Mouse (Mus musculus) layer of hippocampus, adult 9-11 months (tissue): Measurements from ENCODE around the gene Nudcd2.
"Not testable (repeated sequence)": the region's sequence is repeated elsewhere in the genome, so short reads cannot be mapped to it uniquely, and the experiment has no call there.

Experiments used
- DNase-seq: peaks from one replicate; pipeline ENCODE4 v3.0.0; 2022

Nudcd2 gene

DNA sequence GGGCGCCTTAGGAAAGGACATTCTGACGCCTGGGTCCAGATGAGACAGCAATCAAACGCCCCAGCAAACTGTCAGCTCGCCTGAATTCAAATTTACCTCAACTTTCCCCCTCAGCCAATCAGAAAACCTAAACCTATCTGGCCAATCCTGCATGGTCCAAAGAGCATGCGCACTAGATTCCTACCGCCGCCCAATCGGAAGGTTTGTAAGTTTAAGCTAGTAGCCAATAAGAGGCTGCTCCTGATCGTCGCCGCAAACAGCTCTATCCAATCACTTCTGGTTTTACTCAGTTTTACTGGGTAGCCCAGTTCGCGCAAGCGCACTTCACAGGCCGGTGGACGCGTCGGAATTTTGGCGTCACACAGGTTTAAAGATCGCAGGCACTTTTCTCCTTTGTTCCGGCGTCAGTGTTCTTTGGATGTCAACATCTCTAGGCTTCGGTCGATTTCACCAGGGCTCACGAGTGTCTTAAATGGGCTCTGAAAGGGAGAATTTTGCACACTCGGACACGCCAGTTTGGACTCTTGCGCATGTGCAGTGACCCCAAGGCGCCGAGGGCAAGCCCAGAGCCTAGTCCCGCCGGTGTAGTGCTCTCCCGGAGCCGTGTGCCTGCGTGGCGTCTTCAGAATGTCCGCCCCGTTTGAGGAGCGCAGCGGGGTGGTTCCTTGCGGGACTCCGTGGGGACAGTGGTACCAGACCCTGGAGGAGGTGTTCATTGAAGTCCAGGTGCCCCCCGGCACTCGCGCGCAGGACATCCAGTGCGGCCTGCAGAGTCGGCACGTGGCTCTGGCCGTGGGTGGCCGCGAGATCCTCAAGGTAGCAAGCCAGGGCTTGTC, at the start of gene Nudcd2, which contains the start of gene Hmmr:
Nudcd2 (plus strand) TSS at position 329 of the 836 bp plus-strand sequence.
Hmmr (minus strand) TSS at position 84 of the 836 bp plus-strand sequence.
- DNase-seq = peak; percentile 97

- DNase-seq = no peak
These were observed 42.9 kb upstream of the Nudcd2 start for GRCm38 (mm10) chr11:40690444-40691127.

GRCm38 (mm10) chr11:40692101-40692509, 41.4 kb upstream of the Nudcd2 start:
- no peak for DNase-seq

DNA sequence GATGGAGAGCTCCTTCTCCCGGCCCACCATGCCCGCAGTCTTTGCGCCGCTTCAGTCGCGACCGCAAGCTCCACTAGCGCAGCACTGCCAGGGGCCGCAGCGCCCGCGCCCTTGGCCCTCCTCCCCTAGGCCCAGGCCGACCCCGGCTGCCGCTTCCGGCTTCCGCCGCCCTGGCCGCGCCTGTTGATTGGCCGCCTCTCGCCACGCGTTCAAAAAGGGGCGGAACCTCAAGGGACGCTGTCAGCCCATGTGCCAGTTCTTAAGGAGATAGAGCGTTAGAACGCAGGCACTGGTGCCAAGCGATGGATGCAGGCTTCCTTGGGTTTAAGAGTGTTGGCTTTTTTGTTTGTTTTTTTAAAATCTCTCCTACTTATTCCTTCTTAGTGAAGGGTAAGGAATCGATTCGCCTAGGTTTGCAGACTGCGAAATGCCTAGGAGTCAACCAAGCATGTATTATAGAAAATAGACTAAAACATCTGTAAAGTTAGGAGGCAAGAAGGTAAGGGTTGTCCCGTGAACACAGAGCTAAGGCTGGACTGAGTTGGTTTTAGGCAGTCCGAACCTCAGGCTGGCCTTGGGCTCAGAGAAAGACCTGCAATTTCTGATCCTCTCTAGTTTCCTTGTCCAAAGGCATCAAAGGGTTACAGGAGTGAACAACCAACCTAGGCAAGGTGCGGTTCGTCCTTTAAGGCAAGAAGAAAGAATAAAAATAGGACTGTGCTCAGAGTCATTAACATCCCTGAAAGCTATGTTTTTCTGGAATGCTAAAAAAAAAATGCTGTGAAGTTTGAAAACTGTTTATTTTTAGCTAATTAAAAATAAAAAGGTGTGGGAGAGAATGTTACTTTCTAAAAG, 40.7 kb upstream of the Nudcd2 start:
- DNase-seq = peak; percentile 93

DNA sequence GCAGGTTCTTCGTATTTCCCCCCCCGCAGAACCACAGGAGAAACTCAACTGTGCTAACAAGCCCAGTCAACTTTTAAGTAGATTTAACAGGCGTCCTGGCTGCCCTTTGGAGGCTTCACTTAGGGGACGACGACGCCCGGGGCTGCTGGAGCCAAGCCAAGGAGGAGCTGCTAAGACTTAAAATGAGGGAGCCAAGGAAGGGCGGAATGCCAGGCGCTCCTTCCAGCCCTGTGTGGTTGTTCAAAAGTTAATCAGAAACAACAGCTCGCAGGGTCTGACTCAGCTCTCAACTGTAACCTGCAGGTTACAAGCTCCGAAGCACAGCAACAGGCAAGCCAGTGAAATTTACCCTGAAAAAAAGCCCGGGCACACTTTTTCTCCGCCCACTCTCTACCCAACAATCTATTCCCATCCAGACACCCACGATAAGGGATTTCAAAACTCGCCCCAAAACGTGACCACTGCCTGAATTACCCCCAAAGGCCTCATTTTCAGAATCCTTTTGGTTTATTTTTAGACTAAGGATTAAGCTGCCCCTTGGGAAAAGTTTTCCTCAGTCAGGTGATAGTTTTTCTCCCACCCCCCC, 40.0 kb upstream of the Nudcd2 start:
- peak; percentile 45 for DNase-seq

DNA sequence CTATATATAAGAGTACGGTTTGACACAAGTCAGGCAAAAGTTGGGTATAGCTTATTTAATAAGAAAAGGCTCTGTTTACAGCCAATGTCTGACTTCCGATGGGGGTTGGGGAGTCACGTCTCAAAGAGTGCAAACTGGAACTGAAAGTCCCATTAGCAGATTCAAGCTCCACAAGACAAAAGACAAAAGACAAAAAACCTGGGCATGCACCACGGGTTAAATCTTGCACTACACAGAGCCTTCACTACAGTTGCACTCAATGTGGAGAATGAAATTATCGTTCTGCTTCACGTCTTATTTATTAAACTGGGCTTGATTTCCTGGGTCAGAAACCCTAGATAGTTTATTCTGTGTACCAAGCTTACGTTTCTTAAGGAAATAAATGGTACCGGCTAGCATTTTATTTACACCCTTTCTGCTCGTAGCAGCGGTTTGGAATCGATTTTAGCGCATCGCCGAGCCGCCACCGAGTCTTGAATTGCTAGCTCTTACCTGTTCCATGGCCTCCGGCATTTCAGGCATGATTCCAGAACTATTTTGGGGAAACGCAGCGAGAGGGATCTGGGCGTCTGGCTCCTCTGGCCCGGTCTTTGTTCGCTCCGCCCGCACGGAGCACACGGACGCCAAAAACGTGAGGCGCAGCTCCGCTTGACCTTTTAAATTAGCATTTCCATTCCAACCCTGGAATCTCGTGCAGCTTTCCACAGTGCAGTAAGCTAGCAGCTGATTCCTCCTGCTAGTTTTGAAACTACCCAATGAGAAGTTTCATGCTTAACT, 39.0 kb upstream of the Nudcd2 start:
- DNase-seq = peak; percentile 54

GRCm38 (mm10) chr11:40695103-40695502, 38.4 kb upstream of the Nudcd2 start, which contains the start of gene Mat2b:
Gene Mat2b, minus strand, starts transcription at chr11:40695203.
- no peak for DNase-seq

DNA sequence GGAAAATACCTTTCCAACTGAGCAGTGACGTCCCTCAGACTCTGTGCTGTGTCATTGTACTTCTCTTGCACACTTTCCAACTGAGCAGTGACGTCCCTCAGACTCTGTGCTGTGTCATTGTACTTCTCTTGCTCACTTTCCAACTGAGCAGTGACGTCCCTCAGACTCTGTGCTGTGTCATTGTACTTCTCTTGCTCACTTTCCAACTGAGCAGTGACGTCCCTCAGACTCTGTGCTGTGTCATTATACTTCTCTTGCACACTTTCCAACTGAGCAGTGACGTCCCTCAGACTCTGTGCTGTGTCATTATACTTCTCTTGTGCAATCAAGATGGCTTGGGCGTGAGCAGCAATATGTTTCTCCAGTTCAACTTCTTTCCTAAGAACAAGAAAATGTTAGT, 23.6 kb upstream of the Nudcd2 start:
- not testable (repeated sequence) for DNase-seq

DNA sequence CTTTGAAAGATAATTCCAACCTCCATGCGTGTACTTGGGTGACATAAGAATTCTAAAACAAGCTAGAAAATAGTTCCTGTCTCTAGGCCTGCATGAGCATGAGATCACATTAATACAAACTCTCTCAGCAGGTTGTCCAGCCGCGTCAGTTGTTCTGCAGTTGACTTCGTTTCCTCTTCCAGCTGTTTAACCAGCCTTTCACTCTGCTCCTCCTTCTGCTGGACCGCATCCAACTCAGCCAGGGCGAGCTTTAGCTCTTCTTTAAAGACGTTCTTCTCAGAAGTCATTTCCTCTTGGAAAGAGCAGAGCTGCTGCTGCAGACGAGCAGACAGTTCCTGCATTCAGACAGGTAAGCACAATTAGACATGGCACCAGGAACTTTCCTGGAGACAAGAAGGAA, 19.6 kb upstream of the Nudcd2 start:
- DNase-seq = no peak

DNA sequence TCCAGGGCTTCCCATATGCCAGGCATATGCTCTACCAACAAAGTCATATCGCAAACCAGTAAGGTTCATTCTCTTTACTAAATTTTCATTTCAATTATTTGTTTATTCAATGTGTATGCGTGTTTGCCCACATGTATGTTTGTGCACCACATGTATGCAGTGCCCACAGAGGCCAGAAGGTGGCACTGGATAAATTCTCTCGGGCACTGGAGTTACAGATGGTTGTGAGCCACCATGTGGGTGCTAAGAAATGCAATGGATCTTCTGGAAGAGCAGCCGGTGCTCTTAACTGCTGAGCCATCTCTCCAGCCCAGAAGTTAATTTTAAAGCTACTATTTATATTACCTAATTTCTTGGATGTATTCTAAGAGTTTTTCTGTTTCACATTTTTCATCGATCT, 17.9 kb upstream of the Nudcd2 start:
- peak; percentile 14 for DNase-seq

DNA sequence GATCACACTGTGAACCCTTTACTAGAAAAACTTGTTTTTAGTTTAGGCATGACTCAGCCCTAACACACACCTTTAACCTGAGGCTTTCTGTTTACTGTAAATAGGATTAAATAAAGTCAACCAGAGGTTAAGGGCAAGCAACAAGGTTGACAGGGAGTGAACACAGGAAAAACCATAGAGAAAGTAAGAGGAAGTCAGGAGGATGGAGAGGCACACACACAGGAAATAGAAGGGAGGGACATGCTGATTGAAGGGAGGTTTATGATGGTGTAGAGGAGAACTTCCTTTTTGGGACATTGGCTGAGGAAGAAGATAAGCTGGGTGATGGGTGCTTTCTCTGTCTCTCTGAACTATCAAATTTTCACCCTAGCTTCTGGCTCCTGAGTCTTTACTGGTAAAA, 15.1 kb upstream of the Nudcd2 start:
- no peak for DNase-seq

GRCm38 (mm10) chr11:40732997-40733338, 499 bp upstream of the Nudcd2 start:
- no peak for DNase-seq

DNA sequence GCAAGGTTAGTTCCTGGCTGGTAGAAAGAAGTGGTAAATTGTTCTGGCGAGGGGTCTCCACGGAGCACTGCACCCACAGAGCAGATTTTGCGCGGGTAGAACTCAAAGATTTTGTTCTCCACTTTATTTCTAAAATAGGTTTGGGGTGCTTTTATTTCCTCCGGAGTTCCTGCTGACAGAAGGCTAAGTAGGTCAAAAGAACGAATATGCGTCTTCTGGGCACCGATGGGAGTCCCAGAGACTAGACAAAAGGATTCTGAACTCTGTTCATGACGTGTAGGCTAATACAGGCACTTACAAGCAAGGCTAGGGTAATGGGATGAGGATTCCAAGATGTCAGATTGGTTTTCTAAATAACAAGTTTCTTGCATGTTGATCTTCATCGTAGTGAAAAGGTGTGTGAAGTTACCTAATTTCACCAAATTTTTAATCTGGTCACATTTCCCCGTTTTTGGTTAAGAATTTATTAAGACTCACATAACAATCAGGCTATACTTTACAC, 835 bp downstream of the Nudcd2 start:
- no peak for DNase-seq

DNA sequence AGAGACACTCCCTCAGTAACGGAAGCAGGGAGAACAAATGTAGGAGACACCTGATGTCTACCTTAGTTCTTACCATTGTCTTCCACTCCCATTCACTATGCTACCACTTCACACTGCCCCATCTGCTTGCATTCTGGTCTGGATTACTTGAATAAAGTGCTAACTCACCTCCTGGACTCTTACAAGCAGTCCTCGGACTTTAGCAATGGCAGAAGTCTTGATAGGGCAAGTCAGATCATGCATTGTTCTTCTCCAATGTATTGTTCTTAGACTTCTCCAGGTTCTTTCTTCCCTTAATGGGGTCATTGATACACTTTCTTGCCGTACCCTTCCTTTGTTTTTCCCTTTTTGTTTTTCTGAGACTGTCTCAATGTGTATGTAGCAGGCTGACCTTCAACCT, 3.9 kb downstream of the Nudcd2 start:
- no peak for DNase-seq

GRCm38 (mm10) chr11:40741605-40742262, 8.3 kb downstream of the Nudcd2 start:
- no peak for DNase-seq

GRCm38 (mm10) chr11:40744348-40744747, 10.9 kb downstream of the Nudcd2 start:
- DNase-seq = no peak

DNA sequence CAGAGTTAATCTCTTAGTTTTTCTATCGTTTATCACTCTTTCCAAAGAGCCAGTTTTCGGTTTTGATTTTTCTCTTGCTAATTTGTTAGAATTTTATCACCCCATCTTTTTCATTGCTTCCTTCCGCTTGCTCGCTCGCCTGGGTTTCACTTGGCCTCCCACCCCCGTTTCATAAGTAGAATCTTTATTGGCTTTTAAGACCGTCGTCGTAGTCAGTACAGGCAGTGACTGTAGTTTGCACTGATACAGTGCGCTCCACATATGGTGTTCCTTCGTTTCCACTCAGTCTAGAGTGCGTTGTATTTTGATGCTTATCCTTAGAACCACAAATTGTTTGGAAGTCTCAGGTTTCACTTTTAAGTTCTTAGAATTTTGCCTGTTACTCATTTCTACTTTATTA, 12.9 kb downstream of the Nudcd2 start:
- no peak for DNase-seq

DNA sequence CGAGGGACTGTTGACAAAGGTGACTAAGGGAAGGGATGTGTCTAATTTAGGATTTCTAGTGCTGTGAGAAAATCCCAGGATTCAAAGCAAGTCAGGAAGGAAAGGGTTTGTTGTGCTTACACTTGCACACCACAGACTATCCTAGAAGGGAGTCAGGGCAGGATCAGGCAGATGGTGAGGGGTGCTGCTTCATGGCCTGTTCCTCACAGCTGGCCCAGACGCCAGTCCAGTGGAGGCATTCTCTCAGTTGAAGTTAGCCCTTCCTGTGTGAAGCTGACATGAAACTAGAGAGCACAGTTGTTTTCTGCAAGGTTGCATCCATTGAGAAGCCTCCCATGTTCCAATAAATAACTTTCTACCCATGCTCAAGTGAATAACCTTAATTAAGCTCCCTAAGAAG, 14.2 kb downstream of the Nudcd2 start:
- DNase-seq = no peak

GRCm38 (mm10) chr11:40753836-40754235, 20.4 kb downstream of the Nudcd2 start:
- DNase-seq = no peak

DNA sequence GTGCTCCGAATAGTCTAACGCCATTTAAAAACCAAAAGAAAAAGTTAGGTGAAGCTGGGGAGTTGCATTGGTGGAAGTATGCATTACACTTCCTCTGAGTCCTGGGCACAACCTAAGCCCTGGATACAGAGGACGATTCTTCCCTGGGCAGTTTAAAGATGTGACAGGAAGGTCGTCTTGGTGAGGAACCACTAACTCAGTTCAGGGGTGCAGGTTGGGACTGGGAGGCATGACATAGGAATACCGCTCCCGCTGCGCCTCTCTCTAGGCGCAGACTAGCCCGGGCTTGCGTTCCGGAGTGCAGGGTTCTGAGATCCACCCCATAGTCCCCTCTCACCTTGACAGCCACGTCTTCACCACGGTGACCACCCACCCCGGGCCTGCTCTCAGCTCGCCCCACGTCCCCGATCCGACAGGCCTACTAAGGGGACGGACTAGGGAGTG, 21.2 kb downstream of the Nudcd2 start:
- no peak for DNase-seq

GRCm38 (mm10) chr11:40755109-40755627, 21.7 kb downstream of the Nudcd2 start, which contains the start of gene Ccng1:
Gene Ccng1, minus strand, starts transcription at chr11:40755311.
- DNase-seq = peak; percentile 97
